Mouse (Mus musculus): ENCODE measurements around the gene Tnfsf15.
A peak's percentile ranks its signal among the peaks of the same experiment; 100 is the strongest.

Tnfsf15 gene

DNA sequence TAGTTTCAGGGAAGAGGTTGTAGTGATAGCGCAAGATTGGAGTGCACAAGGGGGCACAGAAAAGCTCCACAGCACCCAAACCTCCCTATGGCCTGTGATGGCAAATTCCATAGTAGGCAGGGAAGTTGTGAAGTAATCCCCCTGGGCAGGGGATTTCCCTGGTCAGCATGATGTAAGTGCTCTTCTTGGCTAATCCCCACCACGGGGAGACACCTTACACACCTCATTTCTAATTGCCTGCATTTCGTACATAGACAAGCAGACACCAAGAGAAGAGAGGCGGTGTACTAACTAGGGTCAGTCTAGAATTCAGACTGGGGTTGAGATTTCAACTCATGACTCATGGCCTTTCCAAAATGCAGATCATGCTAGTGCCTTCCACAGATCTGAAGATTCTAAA, 4.2 kb downstream of the Tnfsf15 start:
- DNase-seq, result no peak

DNA sequence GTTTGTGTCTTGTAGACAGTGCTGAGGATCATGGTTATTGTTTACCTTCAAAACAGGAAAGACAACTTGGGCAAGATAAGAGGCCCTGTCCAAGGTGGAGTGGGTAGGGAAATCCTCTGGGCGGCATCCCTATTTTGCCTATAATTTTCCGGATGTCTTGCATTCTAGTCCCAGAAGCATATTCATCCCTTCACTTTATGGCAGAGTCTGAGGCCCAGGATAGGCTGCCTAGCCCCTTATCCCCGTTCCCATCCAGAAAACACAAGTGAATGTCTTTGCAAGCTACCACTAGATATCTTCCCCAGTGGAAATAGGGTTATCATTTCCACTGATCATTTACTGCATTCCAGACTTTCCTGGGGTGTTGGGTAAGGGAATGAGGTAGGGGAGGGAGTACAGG, 4.9 kb downstream of the Tnfsf15 start:
- no peak for DNase-seq

DNA sequence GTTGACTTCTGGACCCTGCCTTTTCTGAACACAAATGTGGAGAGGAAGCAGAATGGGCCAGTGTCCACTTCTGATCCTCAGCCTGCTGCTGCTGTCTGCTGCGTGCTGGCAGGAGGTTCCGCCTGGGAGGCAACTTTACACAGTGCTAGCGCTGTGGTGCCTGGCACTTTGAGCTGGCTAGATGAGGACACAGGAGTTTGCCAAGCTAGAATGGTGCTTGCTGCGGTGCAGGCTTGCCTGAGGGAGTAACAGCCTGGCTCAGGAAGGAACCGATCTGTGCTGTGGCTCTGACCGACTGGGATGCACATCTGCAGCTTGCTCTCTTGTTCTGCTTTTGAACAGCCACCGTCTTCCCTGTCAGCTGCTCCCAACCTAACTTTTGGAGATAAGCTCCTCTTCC, 5.4 kb downstream of the Tnfsf15 start:
- DNase-seq, result peak; percentile 41 to 60

DNA sequence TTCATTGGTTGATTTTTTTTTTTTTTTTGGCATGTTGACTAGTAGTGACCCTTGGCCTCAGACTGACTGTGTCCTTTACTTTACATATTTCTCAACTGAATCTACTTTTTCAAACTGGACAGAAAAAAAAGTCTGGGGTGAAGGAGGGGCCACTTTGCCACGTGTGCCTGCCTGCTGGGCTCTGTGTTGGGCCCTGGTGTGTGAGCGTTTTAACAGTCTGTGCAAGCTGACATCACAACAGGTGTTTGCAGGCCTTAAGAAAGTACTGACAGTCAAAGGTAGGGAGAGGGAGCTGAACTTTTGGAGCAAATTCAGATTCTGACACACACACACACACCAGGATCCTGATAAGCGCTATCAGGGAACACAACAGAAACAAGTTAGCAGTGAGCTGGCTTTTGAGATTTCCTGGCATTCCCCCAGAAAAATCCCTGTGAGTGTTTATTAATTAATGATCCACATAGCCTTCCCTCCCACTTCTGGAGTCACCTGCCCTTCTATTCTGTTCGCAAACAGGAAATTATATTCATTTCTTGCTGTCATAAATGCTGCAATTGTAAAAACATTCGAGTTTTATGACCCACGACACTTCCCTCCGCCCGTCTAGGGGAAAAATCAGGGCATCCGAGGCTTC, 6.4 kb downstream of the Tnfsf15 start:
- DNase-seq, result no peak

DNA sequence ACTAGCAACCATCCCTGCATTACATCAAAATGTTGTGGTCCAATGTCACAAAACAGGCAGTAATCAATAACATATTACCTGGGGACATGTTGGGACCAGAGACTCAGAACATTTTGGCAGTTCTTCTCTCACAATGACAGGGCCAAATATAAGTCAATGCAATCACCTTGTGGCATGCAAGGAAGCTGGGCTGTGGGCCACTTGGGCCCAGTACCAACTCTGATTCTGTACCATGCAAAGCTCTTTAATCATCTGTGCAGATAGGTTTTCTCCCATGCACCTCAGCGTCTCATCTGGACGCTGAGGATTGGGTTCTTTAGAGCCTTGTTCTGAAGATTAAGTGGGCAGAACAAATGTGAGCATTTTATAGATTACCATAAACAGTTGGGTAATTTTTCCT, 13.6 kb downstream of the Tnfsf15 start:
- DNase-seq, result no peak

DNA sequence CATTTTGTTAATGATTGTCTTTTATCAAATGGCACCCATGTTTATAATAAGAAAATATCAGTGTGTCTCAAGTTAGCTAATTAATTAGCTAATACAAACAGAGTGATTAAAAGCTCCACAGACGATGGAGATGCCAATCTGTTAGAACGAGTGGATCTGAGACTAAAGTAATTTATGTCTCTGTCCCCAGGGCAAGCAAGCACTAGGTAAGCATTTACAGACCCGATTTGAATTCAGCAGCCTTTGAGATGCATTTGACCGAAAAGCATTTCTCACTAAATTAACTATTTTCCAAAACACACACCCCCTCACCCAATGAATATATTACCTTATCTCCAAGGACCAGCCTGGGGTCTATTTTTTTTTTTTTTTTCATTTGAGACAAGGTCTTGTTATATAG, 18.2 kb downstream of the Tnfsf15 start:
- DNase-seq, result no peak

DNA sequence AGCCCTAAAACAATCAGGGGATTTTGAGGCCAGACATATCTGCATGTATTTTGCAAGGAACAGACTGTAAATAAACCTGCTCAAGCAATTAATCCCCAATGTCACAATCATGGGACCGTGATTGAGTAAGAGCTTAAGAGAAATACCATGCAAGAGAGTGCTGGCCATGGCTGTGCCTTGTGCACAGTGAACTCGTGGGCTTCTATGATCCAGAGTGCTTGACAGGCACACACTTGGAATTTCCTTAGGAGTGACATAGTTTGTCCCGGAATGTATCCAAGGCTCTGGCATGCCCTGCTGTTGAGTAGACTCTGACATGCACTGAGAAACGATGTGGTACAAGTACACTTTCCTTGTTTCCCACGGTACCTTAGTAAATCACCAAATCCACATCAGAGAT, 18.9 kb downstream of the Tnfsf15 start:
- no peak for DNase-seq

DNA sequence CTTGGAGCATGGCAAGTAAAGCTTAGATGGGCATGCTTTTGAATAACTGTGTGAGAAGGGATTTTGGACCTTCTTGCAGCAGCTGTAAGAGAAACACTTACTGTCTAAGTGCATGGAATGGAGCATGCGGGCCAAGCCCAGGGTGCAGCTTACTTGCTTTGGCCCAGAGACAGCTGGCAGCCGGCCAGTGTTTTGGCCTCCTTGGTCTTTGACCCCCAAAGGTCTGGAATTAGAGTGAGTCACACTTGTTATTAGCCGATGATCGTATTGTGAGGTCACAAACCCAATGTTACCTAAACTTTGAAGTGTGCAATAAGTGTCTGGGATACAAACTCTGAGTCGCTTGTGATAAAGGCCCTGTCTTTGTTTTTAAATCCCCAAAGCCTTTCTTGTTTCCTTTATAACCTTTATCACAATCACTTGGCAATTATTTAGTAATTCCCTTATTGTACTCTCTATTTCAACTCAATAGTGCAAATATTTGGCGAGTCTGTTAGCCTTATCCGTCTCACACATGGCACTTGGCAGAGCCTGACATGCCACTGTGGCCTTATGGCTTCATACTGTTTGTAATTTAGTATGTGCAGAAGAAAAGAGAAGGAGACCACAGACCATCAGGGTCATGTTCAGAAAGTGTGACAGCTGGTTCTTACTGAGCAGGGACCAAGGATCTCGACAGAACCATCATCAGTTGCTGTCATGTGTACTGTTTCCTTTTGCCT, 26.8 kb downstream of the Tnfsf15 start:
- peak; percentile 54 to 66 for DNase-seq

DNA sequence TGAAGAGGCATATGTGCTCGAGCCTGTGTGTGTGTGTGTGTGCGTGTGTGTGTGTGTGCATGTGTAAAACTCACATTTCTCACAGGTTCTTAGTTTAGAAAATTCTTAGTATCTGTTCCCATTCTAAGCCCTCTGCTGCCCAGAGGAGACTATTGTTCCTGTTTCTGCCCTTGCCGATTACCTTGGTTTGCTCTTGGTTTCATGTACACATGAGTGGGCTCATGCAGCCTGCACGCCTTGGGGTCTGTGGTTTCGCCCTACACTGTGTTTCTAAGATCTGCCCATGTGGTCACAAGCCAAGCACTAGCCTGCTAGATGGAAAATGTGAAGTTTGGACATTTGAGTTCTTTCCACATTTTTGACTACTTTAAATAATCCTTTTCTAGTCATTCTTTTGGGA, 33.0 kb downstream of the Tnfsf15 start:
- DNase-seq, result no peak

DNA sequence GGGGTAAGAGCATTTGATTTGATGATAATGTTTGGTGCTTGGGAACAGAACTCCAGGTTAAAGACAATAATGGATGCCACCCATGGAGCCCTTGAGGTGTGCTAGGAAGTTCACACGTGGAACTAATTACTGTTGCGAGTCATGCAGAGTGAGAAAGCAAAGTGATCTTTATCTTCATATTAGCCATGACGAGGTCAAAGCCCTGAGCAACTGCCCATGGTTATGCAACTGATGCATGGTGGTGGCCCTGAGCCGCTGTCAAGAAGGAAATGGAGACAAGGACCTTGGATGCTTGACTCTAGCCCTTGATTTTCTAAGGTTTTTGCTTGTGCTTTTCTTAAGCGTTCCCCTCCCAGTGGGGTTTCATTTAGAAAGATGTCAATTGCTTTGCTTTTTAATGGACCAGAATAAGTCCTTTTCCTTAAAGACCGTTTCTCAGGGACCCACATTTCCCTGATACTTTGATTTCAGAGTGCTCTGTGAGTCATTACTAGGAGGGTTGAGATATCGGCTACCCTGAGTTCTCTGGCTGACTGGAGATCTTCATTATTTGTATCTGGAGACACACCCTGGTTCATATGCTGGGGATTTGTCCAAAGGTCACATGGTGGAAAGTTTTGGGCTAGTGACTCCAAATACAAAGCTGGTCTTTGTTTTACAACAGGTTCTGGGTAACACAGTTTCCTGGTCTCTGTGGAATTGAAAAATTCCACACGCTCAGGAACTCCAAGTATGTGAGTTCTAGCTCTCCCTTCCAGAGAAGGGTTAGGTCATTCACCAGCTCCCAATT, 34.3 kb downstream of the Tnfsf15 start:
- no peak for DNase-seq

DNA sequence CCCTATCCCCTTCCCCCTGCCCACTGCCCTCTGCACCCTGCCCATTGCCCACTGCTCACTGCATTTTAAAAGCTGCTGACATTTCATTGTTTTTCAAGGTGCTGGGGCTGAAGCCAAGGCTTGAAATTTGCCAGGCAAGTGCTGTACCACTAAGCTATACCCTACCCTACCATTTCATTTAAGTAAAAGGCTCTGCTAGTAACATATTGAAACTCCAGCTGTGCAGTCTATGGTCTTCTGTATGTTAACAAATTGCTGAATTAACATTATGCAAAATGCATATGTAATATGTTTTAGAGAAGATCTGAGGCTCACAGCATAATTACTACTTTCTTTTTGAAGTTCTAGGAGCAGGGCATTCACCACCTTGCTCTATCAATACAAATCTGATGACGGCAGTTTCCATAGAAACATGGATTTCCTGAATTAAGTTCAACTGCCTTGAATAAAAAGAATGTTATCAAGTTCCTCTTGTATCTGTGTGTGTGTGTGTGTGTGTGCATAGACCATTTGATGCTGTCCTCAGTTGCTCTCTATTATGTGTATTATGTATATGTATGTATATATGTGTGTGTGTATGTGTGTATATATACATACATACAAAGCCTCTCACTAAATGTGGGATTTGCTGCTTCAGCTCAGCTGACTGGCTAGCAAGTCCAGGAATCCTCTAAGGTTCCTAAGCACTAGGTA, 38.5 kb downstream of the Tnfsf15 start:
- DNase-seq, result no peak

DNA sequence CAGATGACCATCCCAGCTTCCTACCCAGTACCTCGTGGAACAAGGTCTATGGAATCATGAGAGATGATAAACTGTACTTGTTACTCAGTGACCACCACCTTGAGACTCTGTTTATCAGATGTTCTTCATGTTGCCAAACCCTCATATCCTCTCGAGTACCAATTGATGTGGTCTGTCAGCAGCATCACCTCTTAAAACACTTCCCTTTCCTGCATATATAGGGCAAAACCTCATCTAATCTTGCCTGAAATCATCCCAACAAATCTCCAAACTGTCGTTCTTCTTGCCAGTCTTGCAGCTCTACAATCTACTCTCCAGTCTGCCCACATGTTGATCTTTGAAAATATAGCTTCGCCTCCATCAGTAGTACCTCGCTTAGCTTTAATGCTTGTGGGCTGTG, 40.7 kb downstream of the Tnfsf15 start:
- no peak for DNase-seq

DNA sequence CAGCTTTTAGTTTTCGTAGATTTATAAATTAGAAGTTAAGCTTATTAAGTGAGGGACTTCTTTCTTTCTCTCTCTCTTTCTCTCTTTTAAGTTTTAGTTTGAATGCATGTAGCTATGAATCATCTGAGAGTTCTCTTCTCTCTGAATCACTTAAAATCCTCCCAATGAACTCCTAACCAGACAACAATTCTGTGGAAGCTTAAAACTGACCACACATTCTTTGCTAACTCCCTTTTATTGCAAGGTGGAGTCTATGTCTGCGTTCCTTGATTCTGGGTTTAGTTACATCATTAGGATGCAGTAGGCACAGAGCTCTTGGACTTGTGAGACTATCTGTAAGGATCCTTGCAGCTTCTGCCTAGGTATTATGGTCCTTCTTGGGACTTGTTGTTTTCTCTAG, 41.2 kb downstream of the Tnfsf15 start:
- DNase-seq, result no peak

DNA sequence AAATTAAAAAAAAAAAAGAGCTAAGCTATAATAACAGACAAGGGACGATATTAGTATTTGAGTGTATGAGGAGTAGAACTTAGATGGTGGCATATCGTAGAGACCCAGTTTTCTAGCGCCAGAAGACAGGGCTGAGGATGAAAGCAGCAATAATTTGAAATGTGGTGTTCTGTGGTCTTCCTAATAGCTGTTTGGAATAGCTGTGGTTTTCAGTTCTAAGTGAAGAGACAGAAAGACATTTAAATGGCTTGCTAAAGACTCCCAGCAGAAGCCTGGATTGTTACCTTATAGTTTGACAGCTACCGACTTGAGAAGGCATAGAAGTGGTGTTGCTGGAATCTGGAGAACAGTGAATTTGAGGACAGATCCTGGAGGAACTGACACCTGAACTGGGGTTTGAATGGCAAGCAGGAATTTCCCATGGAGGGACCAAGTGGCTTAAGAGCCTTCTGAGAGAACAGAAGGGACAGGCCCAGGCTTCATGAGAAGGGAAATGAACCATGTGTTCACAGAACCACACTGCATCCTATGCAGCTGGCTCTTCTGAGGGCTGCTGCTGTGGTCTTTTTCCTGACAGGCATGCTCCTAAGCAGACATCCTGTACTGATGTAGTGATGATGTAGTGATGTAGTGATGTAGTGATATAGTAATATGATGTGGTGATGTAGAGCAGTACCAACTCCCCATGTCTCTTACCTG, 42.8 kb downstream of the Tnfsf15 start:
- no peak for DNase-seq

DNA sequence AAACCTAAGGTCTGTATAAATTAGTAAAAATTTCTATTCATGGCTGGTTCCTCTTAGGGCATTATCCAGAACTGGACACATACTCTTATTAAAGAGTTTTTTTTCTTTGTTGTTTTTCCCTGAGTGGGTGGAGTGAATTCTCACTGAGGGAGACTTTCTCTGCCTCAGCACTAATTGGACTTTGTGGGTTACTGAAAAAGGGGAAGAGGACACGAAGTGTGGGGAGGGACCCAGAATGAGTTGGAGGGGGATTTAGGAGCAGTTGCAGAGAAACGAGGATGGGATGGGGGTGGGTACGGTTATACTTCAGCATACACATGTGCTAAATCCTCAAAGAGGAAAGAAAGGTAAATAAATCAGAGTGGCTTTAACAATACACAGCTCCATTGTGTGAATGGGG, 45.2 kb downstream of the Tnfsf15 start:
- no peak for DNase-seq

DNA sequence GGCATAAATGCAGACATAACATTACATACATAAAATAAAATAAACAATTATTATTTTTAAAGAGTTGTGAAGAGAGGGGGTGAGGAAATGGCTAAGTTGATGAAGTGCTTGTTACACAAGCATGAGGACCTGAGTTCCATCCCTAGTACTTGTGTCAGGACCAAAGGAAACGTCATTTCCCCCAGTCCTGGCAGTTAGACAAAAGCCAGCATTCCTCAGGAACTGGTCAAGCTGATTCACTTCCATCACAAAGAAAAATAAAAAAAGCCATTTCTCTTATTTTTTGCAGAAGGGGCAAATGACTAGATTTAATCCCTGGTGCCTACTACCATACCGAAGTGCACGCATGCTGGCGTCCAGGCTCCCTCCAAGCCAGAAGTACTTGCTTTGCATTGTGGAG, 48.0 kb downstream of the Tnfsf15 start:
- no peak for DNase-seq

DNA sequence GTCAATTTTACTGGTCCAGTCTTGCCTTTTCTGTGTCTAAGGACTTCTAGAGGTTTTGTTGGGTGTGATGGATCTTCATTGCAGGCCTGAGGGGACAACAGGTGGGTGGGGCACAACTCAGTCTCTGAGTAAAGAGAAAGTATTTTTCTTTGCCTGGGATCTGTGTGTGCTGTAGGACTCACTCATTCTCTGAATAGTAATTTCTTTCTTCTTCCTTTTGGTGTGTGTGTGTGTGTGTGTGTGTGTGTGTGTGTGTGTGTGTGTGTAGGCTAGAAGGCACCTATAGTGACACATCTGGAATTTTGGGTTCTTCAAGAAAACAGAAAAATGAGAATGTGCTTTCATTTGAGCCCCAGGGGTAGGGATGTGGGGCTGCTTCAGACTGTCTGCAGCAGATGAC, 52.6 kb downstream of the Tnfsf15 start:
- no peak for DNase-seq

DNA sequence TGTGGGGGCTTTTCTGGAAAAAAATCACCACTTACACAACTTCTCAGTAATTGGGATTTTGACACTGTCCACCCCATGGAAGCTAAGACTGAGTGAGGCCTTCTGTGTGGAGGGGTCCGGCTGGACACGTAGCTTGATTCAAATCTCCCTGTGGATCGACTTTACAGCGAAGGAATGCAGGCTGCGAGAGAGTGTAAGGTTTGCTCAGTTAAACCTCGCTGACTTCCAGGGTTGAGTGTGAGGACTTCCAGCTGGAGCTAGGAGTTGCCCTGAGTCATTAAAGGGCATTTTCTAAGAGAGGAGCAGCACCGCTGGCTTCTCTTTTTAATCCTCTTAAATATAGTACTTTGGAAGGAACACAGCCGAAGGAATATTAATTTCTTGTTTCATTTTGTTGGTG, 57.5 kb downstream of the Tnfsf15 start:
- no peak for DNase-seq

DNA sequence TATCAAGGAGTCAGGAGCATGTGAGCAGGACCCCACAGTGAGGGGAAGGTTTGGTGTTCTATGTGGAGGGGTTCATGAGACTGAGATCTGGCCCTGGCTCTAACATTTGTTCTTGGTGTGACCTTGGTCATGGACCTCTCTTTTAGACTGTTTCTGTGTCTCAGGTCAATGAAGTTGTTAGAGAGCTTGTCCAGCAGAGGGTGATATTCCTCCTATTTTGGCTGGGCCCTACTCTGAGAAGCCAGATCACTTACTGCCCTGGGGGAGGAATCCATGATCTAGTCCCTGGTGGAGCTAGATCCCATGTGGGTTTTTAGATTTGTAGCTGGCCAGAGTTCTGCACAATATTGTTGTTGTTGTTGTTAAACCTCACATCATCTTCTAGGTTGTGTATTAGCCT, 58.8 kb downstream of the Tnfsf15 start:
- DNase-seq, result peak; percentile 47 to 59

DNA sequence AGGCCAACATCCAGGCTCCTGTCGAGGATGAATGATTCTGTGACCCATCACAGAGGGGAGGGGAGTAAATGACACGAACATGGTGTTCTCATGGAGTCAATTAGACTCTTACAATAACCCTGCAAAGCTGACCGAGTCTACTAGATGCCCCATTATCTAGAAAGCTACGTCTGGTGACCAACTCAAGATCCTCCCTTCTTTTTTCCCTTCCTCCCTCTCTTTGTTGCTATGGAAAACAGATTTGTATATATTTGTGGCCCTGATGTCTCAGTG, 59.7 kb downstream of the Tnfsf15 start:
- DNase-seq, result no peak

DNA sequence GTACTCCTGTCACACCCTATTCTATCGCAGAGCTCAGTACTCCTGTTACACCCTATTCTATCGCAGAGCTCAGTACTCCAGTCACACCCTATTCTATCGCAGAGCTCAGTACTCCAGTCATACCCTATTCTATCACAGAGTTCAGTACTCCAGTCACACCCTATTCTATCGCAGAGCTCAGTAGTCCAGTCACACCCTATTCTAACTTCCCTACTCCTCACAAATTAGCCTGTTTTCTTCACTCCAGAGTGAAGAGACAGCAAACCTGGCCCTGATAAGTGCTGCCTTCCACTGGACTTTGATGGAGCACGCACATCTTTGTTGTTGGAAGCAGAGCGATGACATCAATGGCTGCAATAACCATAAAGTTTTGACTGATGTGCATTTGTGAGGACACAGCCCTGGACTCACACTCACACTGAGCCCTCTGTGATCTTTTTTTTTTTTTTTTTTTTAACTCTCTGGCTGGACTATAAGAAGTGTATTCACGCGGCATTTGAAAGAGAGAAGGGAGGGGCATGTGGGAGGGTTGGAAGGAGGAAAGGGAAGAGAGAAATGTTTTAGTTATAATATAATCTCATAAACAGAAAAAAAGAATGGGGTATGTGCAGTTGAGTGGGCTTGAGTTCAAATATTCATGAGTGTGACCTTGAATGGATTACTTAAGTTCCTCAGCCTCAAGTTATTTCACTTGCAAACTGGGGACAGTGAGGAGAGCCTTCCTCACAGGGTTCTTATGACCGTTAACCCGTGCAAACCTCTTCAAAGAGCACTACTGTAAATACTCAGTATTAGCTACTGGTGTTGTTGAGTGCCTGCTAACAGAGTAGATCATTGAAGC, 60.3 kb downstream of the Tnfsf15 start:
- DNase-seq, result no peak

DNA sequence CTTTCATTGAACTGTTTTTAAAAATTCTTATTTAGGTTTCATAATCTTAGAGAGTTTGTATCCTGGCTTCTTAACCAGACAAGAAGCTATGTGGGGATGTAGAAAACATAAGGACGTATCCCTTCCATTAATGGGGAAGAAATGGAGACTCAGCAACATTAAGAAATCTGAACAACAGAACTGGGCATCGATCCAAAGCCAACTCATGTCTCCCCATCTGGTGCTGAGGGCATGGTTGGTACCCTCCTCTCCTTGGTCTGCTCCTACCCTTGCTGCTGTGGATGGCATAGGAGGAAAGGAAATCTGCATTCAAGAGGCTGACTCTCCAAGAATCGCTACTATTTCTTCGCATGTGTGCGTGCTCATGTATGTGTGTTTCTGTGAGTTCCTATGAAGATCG, 61.2 kb downstream of the Tnfsf15 start:
- peak; percentile 15 to 25 for DNase-seq

All from cerebellum, postnatal 14 days (tissue).